Mouse (Mus musculus) ES-Bruce4 (cell line): ENCODE data around the gene Nexn.

Experiments used
- CTCF ChIP-seq: IDR thresholded peaks from one replicate; pipeline ENCODE4 v1.8.1; 2011; ENCODE audit warnings: low read depth, low read length
- EP300 ChIP-seq: IDR thresholded peaks from 2 replicates; pipeline ENCODE4 v1.6.1; 2011; ENCODE audit warnings: low read depth, low read length; ENCODE audit not compliant: insufficient read depth
- POLR2A ChIP-seq: IDR thresholded peaks from one replicate; pipeline ENCODE4 v1.8.1; 2011; ENCODE audit warnings: low read length; ENCODE audit not compliant: insufficient read depth

- TF ChIP-seq CTCF = no peak
- no peak for TF ChIP-seq EP300
- no peak for TF ChIP-seq POLR2A
These were observed 74.3 kb downstream of the Nexn start for GRCm38 (mm10) chr3:152191791-152192237.
